Mouse (Mus musculus): ENCODE results near the gene Tceal8.
A peak's percentile ranks its signal among the peaks of the same experiment; 100 is the strongest.

- TF ChIP-seq CTCF (IDR thresholded peaks at IDR 0.05; ENCODE audit: borderline replicate concordance, insufficient read depth, low read depth, low read length), result peak; percentile 32; the same call in 1 of the 2 replicates
- TF ChIP-seq POLR2A (IDR thresholded peaks at IDR 0.05; ENCODE audit: borderline replicate concordance, insufficient read depth, low read length), result no peak
Measured at GRCm38 (mm10) chrX:136196873-136197272, 24.7 kb upstream of the Tceal8 start.
